Mouse (Mus musculus): ENCODE measurements at regions not wholly inside any gene's neighbourhood (a gene's known extent, or its start where the extent isn't known, plus 50 kb on each side); places are given as distances from the start of the nearest gene placed in this dataset.

DNA sequence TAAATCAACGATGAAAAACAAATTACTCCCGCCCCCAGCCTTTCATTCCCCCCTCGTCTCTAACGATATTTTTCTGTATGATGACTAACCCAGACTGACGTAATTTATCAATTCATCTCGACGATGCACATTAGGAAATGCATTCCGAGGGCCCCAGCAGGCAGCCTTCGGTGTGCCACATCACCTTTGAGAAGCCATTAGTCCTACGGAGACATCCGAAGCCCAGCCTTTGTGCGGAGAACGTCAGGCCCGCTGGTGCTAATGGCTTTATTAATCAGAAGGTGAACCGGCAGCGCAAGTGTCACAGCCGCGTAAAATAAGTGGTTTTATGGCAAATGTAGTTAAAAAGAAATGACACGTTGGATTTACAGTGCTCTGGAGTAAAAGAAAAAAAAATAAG, 269.1 kb upstream of the Gm10131 start:
- no peak for DNase-seq (ENCODE audit: low read depth, low spot score)

DNA sequence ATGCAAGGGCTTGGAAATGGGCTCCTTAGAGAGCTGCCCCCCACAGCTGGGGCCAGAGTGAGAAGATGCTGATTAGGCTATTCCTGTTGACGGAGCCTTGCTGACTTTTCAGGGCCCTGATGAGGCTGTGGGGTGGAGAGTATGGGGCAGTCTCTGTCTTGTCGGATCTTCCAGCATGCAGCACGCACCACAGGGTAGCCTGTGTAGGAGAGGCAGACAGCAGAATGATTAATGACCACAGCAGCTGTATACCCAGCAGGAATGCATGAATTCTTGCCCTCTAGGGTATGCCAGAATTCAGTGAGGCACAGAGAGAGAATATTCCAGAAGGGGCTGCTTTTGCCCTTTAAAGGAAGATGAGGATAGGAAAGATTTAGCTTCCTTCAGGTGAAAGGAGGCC, 265.6 kb upstream of the Gm10131 start:
- DNase-seq (ENCODE audit: low read depth, low spot score), result no peak

DNA sequence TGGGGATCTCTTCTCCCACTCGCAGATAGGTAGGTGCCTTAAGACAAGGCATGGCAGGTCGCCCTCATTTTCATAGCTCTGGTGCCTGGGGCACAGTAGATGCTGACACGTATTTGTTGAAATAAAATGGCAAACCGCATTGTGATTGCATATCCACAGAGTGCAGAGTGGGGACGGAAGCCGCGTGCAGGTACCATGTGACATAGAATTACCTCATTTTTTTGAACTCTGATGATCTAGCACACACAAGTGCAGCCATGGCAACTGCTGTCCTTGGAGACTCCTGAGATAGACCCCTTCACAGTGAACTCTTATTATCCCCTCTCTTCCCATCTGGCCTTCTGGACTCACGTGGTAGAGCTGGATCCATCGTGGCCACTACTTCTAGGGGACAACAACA, 262.7 kb upstream of the Gm10131 start:
- no peak for DNase-seq (ENCODE audit: low read depth, low spot score)

DNA sequence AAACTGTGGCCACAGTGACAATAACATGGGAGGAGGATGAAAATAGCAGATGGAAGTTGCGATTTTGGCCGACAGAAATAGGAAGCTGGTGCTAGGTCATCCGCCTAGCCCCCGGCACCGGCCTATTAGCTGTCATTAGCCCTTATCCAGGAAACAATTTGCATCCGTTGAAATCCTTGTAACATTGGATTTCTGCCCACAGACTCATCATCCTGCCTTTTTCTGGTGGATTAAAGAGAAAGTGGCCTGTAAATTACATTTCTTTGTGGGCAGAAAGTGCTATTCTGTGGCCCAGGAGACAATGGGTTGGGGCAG, 261.1 kb upstream of the Gm10131 start:
- no peak for DNase-seq (ENCODE audit: low read depth, low spot score)

DNA sequence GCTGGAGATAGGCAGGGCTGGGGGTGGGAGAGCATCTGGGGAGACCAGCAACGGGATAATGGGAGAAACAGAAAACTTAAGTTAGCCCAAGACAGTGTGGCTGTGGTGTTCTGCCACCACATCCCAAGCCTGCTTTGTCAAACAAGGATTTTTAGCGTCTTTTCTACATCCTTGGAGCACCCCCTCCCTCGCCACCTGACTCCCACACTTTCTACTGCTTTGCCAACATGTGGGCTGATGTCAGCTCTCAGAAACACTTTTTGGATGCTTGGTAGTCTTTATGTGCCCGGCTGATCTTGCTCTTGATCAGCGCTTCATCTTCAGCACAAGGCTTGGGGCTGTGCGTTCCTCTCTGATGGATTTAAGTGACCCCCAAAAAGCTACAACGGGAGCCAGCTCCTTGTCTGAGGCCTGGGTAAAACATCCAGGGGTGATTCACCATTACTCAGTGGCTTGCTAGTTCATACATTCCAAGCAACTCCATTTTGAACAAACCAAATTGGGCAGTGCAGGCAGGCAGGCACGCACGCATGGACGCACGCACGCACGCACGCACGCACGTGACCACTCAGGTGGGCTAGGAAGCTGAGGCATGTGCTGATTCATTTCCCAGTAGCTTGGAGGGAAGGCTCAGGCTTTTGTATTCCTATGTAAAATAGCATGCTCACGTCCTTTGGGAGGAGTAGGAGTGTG, 260.6 kb upstream of the Gm10131 start:
- peak; percentile 82 for DNase-seq (ENCODE audit: low read depth, low spot score)

DNA sequence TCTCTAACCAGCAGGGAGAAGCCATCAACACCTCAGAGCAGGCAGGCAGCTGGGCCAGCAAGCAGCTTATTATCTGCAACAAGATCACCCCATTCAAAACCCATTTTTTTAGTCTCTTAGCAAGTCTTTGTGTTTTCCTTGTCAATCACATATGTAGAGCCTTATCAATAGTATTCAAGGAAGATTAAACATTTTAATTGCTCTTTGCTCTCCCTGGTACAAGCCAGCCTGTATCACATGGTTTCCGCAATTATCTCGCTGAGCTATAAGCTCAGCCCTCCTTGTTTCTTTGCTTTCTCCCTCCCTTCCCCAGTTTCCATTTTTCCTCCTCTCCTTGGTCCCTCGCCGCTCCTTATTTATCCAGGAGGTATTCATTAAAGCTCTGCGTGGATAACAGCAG, 259.9 kb upstream of the Gm10131 start:
- DNase-seq (ENCODE audit: low read depth, low spot score), result no peak

DNA sequence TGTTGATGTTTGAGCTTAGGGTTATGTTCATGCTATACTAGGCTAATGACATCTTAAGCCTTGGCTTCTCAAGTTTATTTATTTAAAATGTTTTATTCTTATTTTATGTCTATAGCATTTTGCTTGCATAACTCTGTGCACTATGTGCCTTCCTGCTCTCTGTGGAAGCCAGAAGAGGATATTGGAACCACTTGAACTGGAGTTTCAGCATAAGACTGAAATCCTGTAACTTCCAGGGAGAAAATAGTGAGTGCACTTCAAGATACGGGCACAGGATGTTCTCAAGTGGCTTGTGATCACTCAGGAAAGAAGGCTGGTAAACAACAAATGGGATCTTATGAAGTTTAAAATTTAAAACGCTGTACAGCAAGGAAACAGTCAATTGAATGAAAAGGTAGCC, 257.0 kb upstream of the Gm10131 start:
- DNase-seq (ENCODE audit: low read depth, low spot score), result no peak

DNA sequence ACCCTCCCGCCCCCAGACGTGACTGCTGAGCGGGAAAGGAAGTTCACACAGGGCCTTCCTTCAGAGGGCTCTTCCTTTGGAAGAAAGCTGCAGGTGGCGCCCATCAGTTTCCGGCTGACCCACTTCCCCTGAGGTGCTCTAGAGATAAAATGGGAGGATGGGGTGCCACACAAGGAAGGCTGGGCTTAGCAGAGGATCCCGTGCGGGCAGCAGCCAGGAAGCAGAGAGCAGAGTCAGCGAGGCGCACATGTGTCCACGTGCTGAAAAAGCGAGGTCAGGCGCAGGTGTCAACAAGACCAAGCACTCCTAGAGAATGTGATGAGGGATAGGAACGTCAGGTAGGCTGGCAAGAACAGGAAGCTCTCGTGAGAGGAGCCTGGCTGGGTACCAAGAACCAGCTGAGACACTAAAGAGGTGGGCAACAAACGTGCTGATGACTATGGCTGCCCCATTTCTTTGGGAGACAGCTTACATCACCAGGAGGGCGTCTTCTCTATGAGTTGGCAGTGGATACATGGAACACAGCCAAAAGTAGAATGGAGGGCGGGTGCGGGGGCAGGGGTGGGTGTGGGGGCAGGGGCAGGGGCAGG, 253.0 kb upstream of the Gm10131 start:
- no peak for DNase-seq (ENCODE audit: low read depth, low spot score)

DNA sequence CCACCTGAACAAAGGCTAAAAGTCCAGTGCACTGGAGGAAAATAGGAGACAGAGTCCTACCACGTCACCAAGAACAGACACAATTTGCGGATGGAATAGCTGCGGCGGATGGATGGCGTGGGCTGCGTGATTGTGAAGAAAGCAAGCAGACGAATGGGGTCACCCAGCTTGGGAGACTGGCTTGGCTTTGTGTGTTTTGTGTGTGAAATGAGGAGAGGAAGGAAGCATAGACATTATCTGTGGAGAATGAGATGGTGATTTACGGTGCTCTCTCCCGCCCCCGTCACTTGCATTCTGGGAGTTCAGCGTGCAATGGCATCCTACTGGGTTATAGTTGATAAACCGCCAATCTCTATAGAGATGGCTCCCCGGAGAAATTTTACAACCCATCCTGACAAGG, 252.1 kb upstream of the Gm10131 start:
- no peak for DNase-seq (ENCODE audit: low read depth, low spot score)

DNA sequence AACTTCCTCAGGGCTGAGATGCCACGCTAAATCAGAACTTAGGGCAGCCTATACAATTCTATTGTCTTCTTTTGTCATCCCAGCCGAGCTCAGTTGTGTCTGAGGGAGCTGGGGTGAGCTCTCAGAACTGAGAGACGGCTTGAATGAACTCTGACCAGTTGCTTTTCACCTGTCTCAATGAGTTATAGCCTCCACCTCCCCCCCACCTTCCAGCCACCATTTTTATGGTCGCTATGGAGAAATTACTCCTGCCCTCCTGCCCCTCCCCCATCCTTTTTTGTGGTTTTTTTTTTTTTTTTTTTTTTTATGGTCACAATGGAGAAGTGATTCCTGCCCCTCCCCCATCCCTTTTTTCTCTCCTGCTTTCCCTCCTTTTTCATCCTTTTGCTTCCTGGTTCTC, 251.6 kb upstream of the Gm10131 start:
- no peak for DNase-seq (ENCODE audit: low read depth, low spot score)

DNA sequence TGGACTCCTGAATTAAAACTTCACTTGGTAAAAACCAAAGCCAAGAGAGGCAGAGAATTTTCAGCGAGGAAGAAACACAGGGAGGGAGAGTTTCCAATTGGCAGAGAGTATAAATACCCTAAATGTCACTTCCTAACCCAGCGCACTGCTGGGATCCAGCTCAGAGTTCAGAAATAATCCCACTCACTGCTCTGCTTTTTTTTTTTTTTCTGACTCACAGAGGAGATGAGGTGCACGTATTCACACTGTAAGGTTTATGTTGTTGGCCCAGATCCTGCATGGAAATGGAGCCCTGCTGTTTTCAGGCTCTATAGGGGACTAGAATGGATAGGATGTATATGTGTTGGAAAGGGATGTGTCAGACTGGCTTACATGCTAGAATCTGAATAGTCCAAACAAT, 249.8 kb upstream of the Gm10131 start:
- DNase-seq (ENCODE audit: low read depth, low spot score), result peak; percentile 77

DNA sequence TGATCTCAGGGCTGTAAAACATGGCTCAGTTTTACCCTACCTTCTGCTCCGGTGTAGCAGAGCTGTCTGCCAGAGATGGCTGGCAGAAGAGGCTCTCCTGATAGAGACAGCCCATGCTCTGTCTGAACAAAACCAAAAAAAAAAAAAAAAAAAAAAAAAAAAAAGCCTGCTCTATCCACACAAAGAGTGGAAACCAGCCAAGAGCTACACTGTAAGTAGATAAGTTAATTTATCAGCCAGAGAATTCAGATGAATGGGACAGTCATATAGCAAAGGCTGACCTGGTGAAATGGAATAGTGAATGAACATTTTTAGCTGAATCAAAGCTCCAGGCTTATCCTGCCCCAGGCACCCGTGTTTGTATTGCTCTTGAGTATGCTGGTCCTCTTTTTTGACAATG, 248.2 kb upstream of the Gm10131 start:
- DNase-seq (ENCODE audit: low read depth, low spot score), result no peak

DNA sequence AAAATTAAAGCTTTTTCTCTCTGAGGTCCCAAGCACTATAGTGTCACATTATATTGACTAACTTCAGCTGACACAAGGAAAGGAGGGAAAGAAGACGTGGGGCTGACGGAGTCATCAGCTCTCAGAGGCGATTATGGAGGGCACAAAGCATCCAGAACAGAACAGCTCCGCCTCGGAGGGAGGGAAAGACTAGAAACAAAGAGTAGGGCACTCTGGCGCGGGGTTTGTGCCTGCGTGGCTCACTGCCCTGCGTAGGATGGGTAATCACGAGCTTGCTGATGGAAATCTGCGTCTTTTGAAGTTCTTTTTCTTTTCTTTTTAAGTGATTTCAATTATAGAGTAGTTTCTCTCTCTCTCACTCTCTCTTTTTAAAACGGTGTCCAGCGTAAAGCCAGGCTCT, 243.5 kb upstream of the Gm10131 start:
- DNase-seq (ENCODE audit: low read depth, low spot score), result no peak

DNA sequence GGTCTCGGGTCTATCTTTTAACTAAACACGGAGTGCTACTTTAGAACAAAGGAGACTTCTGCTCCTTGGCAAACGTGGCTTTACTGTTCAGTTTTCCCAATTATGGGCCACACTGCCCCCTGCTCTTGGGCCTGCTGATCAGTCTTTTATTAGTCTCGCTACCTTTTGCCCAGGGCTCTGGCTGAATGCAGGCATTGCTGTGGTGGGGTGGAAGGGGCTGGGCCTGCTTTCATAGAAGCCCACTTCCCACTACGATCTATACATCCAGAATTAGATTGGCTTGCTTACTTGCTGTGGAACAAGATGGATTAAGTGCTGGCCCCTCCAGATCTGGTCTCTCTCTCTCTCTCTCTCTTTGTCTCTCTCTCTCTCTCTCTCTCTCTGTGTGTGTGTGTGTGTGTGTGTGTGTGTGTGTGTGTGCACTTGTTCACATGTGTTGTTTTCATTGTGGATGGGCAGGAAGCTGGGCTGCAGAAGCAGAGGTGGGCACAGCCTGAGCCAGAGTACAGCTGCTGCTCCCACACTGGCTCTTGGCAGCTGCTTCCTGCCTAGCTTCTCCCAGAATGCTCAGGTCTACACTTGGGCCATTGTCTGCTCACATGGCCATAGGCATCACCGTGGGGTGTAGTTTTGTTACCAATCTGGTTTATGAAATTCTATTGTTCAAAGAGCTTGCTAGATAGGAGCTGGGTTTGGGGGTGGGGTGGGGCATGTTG, 241.8 kb upstream of the Gm10131 start:
- no peak for DNase-seq (ENCODE audit: low read depth, low spot score)

DNA sequence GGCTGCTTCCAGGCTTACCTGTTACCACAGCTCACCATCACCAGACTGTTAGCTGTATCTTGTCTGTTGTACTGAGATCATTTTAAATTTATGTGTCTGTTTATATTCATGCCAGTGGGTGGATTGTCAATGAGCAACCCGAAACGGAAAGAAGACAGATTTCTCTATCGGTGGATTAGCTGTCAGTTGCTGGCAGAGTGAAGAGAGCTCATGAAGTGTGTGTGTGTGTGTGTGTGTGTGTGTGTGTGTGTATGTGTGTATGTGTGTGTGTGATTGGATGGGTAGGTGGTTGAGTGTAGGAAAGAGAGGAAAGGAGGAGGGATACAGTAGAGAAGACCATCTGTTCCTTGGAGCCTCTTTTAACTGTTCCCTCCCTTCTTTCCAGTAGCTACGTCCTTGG, 223.3 kb upstream of the Gm10131 start:
- peak; percentile 73 for DNase-seq (ENCODE audit: low read depth, low spot score)

DNA sequence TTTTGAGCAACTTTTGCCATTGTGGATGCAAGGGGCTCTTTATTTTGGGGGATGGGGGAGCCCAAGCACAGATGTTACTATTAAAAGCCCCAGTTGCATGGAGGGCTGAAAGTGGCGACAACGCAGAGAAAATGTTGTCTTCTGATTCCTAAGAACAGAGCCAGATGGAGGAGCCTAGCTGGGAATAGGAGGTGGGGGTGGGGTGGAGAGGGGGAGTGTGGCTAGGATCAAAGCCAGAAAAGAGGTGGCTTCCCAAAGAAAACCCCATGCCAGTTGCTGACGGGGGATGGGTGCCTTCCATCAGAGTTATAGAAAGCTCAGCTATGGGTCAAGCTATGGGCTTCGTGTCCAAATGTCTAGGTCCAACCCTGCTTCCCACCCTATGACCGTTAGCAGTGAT, 220.1 kb upstream of the Gm10131 start:
- peak; percentile 68 for DNase-seq (ENCODE audit: low read depth, low spot score)

DNA sequence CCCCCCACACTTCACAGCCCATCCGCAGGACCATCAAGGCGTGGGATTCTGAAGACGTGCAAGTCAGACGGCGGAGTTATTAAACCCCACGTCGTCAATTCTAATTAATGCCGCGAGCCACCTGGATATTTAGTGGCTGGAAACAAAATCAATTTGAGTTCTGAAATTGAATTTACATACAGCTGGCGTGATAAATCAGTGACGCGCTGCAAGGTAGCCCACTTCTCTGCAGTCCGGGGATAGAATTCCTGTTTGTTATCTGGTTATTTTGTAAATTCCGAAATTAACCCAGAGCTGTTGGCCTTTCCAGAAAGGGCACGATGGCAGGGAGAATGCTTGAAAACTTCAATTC, 215.1 kb upstream of the Gm10131 start:
- no peak for DNase-seq (ENCODE audit: low read depth, low spot score)

DNA sequence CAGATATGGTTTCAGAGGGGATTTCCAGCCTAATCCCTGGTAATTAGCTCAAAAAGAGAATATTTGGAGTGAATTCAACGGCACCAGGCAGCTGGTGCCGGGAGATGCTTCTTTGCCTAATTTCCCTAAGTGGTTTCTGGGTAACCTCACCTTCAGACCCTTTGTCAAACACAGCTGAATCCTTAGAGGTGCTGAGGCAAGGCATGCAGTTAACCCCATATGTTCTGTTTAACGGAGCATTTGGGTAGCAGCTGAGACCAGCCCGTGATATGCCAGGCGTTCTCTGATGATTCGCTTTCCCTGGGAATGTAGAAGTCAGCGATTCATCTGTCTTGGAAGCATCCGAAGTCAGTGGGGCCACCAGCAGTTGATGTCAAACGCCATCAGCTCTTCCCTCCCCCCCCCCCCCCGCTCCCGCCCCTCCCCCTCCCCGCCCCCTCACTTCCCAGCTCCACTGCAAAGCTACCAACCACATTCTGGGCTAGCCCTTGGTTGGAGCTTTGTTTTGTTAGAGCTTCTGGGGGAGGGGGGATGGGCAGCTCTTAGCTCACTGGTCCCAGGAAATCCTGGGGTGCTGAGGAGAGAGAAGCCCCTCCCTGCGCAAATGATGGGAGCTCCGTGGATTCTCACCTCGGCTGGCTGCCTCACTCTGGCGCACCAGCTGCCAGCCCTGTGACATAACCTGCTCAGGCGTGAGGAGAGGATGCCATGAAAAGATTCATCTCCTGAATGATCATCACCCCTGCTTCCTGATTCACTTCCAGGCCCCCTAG, 214.5 kb upstream of the Gm10131 start:
- DNase-seq (ENCODE audit: low read depth, low spot score), result peak; percentile 82

DNA sequence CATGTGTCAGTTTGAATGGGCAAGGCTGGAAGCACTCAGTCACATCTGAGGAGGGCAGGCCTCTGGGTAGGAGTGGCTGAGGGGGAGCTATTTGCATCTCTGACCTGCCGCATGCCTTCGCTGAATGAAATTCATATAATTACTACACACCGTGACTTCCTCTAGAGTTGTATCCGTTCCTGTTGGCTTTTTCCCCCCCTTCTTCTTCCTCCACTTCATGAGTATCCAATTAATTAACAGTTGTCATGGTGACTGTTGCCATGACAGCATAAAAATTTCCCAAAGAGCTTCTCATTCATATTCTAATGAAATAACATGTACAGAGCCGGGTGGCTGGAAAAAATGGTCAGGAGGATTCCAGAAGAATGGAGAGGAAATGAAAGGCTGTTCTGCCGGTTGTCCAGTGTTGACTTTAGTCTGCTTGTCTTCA, 208.6 kb upstream of the Gm10131 start:
- peak; percentile 88 for DNase-seq (ENCODE audit: low read depth, low spot score)

DNA sequence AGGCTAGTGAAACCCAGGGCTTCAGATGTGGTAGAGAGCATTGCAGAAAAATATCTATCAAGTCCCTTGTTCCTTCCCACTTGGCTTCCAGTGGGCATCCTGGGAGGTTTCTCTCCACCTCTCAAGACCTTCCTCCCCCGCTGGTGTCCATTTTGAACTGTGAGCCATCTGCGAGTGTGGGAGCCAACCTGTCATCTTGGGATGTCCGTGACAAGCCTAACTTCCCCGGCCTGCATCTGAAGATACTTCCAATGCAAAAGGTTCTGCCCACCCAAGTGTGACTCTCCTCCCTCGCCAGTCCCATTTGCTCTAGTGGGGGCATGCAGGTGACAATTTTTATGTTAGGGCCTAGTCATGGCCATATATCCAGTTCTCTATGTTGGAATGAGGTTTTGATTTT, 208.2 kb upstream of the Gm10131 start:
- DNase-seq (ENCODE audit: low read depth, low spot score), result no peak

DNA sequence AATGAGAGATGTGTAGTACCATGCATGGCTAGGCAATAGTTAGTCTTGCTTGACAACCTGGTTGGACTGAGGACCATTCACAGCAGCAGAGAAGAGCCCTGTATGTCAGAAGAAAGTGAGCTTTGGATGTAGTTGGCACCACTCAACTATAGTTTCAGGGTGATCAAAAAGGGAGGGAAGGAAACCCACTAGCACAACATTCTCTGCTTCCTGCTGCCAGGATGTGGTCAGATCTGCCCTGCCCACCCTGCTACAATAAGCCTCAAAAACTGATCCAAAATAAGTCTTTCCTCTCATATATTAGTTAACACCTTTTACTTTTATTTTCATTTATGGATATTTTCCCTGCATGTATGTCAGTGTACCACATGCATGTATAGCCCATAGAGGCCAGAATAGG, 203.7 kb upstream of the Gm10131 start:
- DNase-seq (ENCODE audit: low read depth, low spot score), result no peak
